Mouse (Mus musculus): Measurements from ENCODE around the gene Afdn. TPM values are rescaled to one million over a fixed set of nuclear protein-coding genes. Genes with fewer than 3 reads are reported as not detected.

Afdn gene
- total RNA-seq (2022) = 100 to 1,000 TPM; 105 to 120 (median 113) TPM

- DNase-seq (ENCODE audit: low spot score in 2 of 2) = peak in 1 of 2 experiments; percentile 57
Measured at GRCm38 (mm10) chr17:13759853-13760627, at the start of gene Afdn. TSS of gene Afdn (plus strand) at chr17:13760539.

- no peak for DNase-seq (ENCODE audit: low spot score in 2 of 2)
Measured at GRCm38 (mm10) chr17:13711173-13711572, 49.2 kb upstream of the Afdn start.

GRCm38 (mm10) chr17:13712116-13712515 lies 48.2 kb upstream of the Afdn start:
- no peak for DNase-seq (ENCODE audit: low spot score in 2 of 2)

GRCm38 (mm10) chr17:13712518-13712917 lies 47.8 kb upstream of the Afdn start:
- DNase-seq (ENCODE audit: low spot score in 2 of 2) = no peak

GRCm38 (mm10) chr17:13714128-13714527 lies 46.2 kb upstream of the Afdn start:
- DNase-seq (ENCODE audit: low spot score in 2 of 2) = no peak

- no peak for DNase-seq (ENCODE audit: low spot score in 2 of 2)
Measured at GRCm38 (mm10) chr17:13714654-13715053, 45.7 kb upstream of the Afdn start.

- DNase-seq (ENCODE audit: low spot score in 2 of 2) = no peak
Measured at GRCm38 (mm10) chr17:13715511-13715910, 44.8 kb upstream of the Afdn start.

GRCm38 (mm10) chr17:13716336-13716735 lies 44.0 kb upstream of the Afdn start:
- no peak for DNase-seq (ENCODE audit: low spot score in 2 of 2)

GRCm38 (mm10) chr17:13717428-13717827 lies 42.9 kb upstream of the Afdn start:
- DNase-seq (ENCODE audit: low spot score in 2 of 2) = no peak

- no peak for DNase-seq (ENCODE audit: low spot score in 2 of 2)
Measured at GRCm38 (mm10) chr17:13720187-13720586, 40.2 kb upstream of the Afdn start.

- DNase-seq (ENCODE audit: low spot score in 2 of 2) = no peak
Measured at GRCm38 (mm10) chr17:13721372-13721771, 39.0 kb upstream of the Afdn start.

- DNase-seq (ENCODE audit: low spot score in 2 of 2) = peak in 1 of 2 experiments; percentile 32
Measured at GRCm38 (mm10) chr17:13722434-13722833, 37.9 kb upstream of the Afdn start.

GRCm38 (mm10) chr17:13725004-13725550 lies 35.3 kb upstream of the Afdn start:
- DNase-seq (ENCODE audit: low spot score in 2 of 2) = no peak

- no peak for DNase-seq (ENCODE audit: low spot score in 2 of 2)
Measured at GRCm38 (mm10) chr17:13726832-13727355, 33.4 kb upstream of the Afdn start.

GRCm38 (mm10) chr17:13730980-13731726 lies 29.2 kb upstream of the Afdn start:
- DNase-seq (ENCODE audit: low spot score in 2 of 2) = no peak

- DNase-seq (ENCODE audit: low spot score in 2 of 2) = no peak
Measured at GRCm38 (mm10) chr17:13731727-13732112, 28.6 kb upstream of the Afdn start.

- no peak for DNase-seq (ENCODE audit: low spot score in 2 of 2)
Measured at GRCm38 (mm10) chr17:13732685-13733084, 27.7 kb upstream of the Afdn start.

GRCm38 (mm10) chr17:13733971-13734370 lies 26.4 kb upstream of the Afdn start:
- no peak for DNase-seq (ENCODE audit: low spot score in 2 of 2)

- no peak for DNase-seq (ENCODE audit: low spot score in 2 of 2)
Measured at GRCm38 (mm10) chr17:13735057-13735456, 25.3 kb upstream of the Afdn start.

- DNase-seq (ENCODE audit: low spot score in 2 of 2) = no peak
Measured at GRCm38 (mm10) chr17:13735803-13736282, 24.5 kb upstream of the Afdn start.

GRCm38 (mm10) chr17:13737336-13737735 lies 23.0 kb upstream of the Afdn start:
- DNase-seq (ENCODE audit: low spot score in 2 of 2) = no peak

All from layer of hippocampus, adult 8-10 months (tissue).